Mouse (Mus musculus) CH12.LX (cell line): ENCODE measurements around the gene Ergic3.

Source experiments
- CTCF ChIP-seq, 2 experiments: IDR thresholded peaks in 1 of 2; conservative IDR thresholded peaks in 1 of 2; 2 replicates each; pipeline ENCODE4 v1.5.1; 2011 to 2012; ENCODE audit warnings: low read depth in 2 of 2, low read length in 2 of 2, improper control_type of control experiment in 1 of 2, inconsistent platforms in 1 of 2, mild to moderate bottlenecking in 1 of 2, moderate library complexity in 1 of 2
- EP300 ChIP-seq: IDR thresholded peaks from 2 replicates; pipeline ENCODE4 v1.6.1; 2011; ENCODE audit warnings: low read length, improper control_type of control experiment
- JUN ChIP-seq: IDR thresholded peaks from 2 replicates; pipeline ENCODE4 v1.6.1; 2011; ENCODE audit warnings: low read depth, mild to moderate bottlenecking, low read length, improper control_type of control experiment, moderate library complexity; ENCODE audit not compliant: insufficient read depth
- MAFK ChIP-seq: IDR thresholded peaks from 2 replicates; pipeline ENCODE4 v1.6.1; 2011; ENCODE audit warnings: low read length, improper control_type of control experiment; ENCODE audit not compliant: insufficient replicate concordance
- MAX ChIP-seq: IDR thresholded peaks from 2 replicates; pipeline ENCODE4 v1.6.1; 2011; ENCODE audit warnings: low read length, improper control_type of control experiment
- PAX5 ChIP-seq: IDR thresholded peaks from 2 replicates; pipeline ENCODE4 v1.6.1; 2012; ENCODE audit warnings: low read length, inconsistent platforms, mixed read lengths
- POLR2A ChIP-seq: IDR thresholded peaks from 2 replicates; pipeline ENCODE4 v1.6.1; 2011; ENCODE audit warnings: low read depth, mild to moderate bottlenecking, improper control_type of control experiment, low read length
- POLR2AphosphoS2 ChIP-seq: IDR thresholded peaks from 2 replicates; pipeline ENCODE4 v1.6.1; 2011; ENCODE audit warnings: low read depth, low read length, improper control_type of control experiment
- RCOR1 ChIP-seq: conservative IDR thresholded peaks from 2 replicates; pipeline ENCODE4 v1.6.1; 2012; ENCODE audit warnings: low read depth, mild to moderate bottlenecking, inconsistent platforms, low read length, improper control_type of control experiment
- TBP ChIP-seq: conservative IDR thresholded peaks from 2 replicates; pipeline ENCODE4 v1.6.1; 2011; ENCODE audit warnings: low read depth, low read length, improper control_type of control experiment

GRCm38 (mm10) chr2:155985776-155986175, 22.1 kb upstream of the Ergic3 start:
- TF ChIP-seq CTCF (conservative IDR thresholded peaks at IDR 0.05 in 1 of 2, IDR thresholded peaks at IDR 0.05 in 1 of 2; ENCODE audit: low read depth in 2 of 2, low read length in 2 of 2) (no peak), EP300 (no peak), RCOR1 (no peak), MAX (no peak), POLR2A (no peak), JUN (no peak), TBP (no peak), MAFK (no peak), POLR2AphosphoS2 (no peak), PAX5 (no peak)
